Mouse (Mus musculus) hindbrain, embryonic 10.5 days (tissue): ENCODE measurements around the gene Epn2. TPM values are rescaled to one million over a fixed set of nuclear protein-coding genes. Genes with fewer than 3 reads are reported as not detected.

ENCODE experiments used
- DNase-seq: peaks from one replicate; pipeline ENCODE4 v3.0.0-alpha.2; 2017; ENCODE audit warnings: low spot score
- H3K27ac ChIP-seq: fragments of 300-500 bp; sonication (generic); 2 replicates; pipeline ENCODE4 v1.5.1; 2016; ENCODE audit warnings: mild to moderate bottlenecking, moderate library complexity
- H3K27me3 ChIP-seq: fragments of 300-500 bp; sonication (generic); 2 replicates; pipeline ENCODE4 v1.6.1; 2016; ENCODE audit warnings: mild to moderate bottlenecking; ENCODE audit not compliant: poor library complexity, insufficient read depth, severe bottlenecking
- H3K36me3 ChIP-seq: fragments of 300-500 bp; sonication (generic); 2 replicates; pipeline ENCODE4 v1.6.1; 2016; ENCODE audit warnings: mild to moderate bottlenecking, moderate library complexity
- H3K4me1 ChIP-seq: fragments of 300-500 bp; sonication (generic); replicated peaks from 2 replicates; pipeline ENCODE4 v1.6.1; 2016; ENCODE audit warnings: mild to moderate bottlenecking
- H3K4me3 ChIP-seq: fragments of 300-500 bp; sonication (generic); 2 replicates; pipeline ENCODE4 v1.5.1; 2016; ENCODE audit warnings: mild to moderate bottlenecking, moderate library complexity
- H3K9me3 ChIP-seq: fragments of 300-500 bp; sonication (generic); 2 replicates; pipeline ENCODE4 v1.6.1; 2016; ENCODE audit warnings: mild to moderate bottlenecking, moderate library complexity
- WGBS: fragments of 180-500 bp; shearing (Covaris S2); methylation state at CpG from one replicate; pipeline ENCODE4 v1.1.7; 2016; 5-methylcytosine and 5-hydroxymethylcytosine counted together
- polyA plus RNA-seq: library from polyadenylated mRNA; unstranded; fragments of >200 nt; fragmentation: Nextera tagmentation; extraction: Ambion mirVana; gene quantifications from 2 replicates; pipeline ENCODE4 v1.2.1, GENCODE M21; 2016

Gene Epn2
- polyA plus RNA-seq, 1 experiment from 2014 or later, result 25.7 TPM

DNA sequence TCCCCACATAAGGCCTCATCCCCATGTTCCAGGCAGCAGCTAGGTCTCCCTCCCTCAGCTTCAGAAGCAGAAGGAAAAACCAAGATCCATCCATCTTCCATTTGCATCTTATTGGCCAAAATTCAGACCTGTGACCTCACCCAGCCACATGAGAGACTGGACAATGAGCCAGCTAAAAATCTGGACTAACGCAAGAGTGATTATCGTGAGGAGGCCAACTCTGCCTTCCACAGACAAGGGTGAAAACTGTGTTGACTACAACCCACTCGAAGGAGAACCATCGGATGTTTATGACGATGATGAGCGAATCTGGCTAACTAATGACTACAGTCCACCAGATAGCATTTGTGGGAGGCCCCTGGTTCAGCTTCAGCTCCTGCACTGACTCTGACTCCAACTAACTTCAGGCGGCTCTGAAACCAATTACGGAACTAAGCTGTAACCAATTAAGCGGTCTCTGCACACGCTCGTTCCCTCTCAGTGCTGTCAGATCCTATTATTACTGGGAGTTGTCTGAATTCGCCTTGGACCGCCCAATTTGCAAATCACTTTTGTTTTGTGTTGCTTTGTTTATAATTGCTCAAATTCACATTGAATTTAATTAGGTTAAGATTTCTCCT lies 96.2 kb downstream of the Epn2 start:
- Histone ChIP-seq H3K27ac (peak overlapping the region; percentile 95), H3K4me1 (peaks cover 64% of the 10 kb centered on the region), H3K9me3 (no peaks in the 10 kb centered on the region), H3K27me3 (no peaks in the 10 kb centered on the region), H3K4me3 (no peak overlapping the region), H3K36me3 (peaks cover 21% of the 10 kb centered on the region)
- WGBS, result 76% methylated on average over 13 of the region's 13 CpGs
- peak; percentile 35 for DNase-seq

DNA sequence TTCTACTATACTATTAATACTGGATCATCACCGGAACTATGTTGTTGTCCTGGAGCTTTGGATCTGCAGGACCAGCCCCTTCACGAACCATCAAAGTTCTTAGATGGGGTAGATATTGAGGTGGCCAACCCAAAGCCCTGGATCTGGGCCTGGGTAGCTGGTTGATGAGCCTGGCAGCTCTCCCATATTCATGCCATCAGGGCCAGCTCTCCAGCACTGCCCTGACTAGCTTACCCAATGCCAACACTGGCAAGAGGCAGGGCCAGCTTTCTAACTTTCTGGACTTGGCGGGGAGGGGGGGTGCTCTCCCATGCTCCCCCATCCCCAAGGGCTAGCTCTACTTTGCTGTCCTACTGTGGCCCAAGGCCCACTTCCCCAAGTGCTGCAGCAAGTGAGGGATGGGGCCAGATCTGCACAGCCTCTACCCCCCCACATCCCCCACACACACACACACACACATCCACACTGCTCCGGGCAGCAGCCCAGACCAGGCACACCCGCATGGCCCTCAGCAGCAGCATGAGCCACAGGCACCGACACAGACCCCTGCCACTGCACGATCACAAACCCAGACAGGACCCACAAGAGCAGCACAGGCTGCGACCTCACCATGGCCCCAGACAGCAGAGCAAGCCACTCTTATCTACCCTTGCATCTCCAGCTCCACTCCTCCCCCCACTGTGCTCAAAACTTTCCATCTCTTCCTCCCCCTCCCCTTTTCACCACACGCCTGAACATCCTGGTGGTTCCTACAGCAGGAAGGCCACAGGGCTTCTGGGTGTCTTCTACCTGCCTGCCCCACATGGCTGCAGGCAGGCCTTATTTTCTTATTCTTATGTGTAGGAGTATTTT lies 98.0 kb downstream of the Epn2 start:
- H3K36me3 ChIP-seq, result 0 out of 2 replicates have a peak, but pooled peaks cover 3% of the 10 kb centered on the region
- H3K4me1 ChIP-seq, result peaks cover 60% of the 10 kb centered on the region
- WGBS, result 81% methylated on average over 9 of the region's 9 CpGs
- DNase-seq, result no peak
- H3K27me3 ChIP-seq, result no peaks in the 10 kb centered on the region; the same call in 1 of the 2 replicates
- no peak overlapping the region for H3K4me3 ChIP-seq
- H3K9me3 ChIP-seq, result no peaks in the 10 kb centered on the region
- peak overlapping the region; percentile 68 for H3K27ac ChIP-seq

DNA sequence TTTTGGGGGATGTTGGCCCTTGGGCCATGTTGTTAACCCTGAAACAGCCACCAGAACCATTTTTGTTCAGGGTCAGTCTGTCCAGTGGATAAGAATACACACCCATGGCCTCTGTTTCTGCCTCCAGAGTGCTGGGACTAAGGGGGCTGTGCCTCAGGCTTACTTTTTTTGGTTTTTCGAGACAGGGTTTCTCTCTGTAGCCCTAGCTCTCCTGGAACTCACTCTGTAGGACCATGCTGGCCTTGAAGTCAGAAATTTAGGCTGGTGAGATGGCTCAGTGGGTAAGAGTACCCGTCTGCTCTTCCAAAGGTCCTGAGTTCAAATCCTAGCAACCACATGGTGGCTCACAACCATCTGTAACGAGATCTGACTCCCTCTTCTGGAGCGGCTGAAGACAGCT lies 100.7 kb downstream of the Epn2 start:
- no peak overlapping the region for H3K4me3 ChIP-seq
- 89% methylated on average over 4 of the region's 4 CpGs for WGBS
- H3K36me3 ChIP-seq, result no peaks in the 10 kb centered on the region
- DNase-seq, result no peak
- H3K27me3 ChIP-seq, result no peaks in the 10 kb centered on the region; the same call in 1 of the 2 replicates
- H3K9me3 ChIP-seq, result no peaks in the 10 kb centered on the region
- H3K27ac ChIP-seq, result no peak overlapping the region
- peaks cover 34% of the 10 kb centered on the region for H3K4me1 ChIP-seq

DNA sequence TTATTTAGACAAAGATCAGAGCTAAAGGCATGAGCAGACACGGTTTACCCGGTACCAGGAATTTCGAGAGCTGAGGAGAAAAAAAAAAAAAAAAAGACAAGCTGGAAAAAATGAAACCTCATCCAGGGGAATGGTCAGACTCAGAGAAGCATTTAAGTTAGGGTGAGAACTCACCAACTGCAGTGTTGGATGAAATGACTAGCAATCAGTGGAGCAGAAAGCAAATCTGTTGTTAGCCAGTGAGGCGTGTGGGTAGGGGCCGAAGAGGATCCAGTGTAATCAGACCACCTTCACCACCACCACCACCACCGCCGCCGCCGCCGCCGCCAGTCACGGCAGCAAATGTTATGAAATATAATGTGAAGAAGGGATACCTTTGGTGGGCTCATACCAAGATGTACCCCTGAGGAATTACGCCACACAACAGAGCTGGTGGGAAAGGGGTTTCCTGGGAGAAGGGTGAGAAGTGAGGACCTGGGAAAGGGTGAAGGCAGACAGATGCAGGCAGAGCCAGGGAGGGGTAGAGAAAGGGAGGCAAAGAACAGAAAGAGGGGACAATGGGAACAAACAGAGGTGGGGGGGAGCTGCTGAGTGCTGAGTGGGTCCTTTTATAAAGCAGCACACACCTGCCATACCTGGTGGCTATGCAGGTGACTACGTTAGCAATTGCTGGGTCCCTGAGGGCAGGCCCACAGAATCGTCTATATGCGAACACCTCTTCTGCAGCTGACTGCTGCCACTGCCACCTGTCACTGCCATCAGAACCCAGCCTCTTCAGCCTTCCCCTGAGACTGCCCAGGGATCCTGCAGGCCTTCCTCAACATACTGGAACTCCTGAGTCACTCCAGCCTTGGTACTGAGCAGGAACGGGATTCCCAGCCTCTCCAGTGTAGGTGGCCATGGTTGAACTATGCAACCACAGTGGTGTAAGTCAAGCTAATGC lies 101.7 kb downstream of the Epn2 start:
- Histone ChIP-seq H3K36me3 (no peaks in the 10 kb centered on the region), H3K27me3 (no peaks in the 10 kb centered on the region; the same call in 1 of the 2 replicates), H3K4me1 (peaks cover 25% of the 10 kb centered on the region), H3K27ac (peak overlapping the region; percentile 66), H3K4me3 (0 out of 2 replicates have a peak overlapping the region, but pooled peaks have one; percentile 21), H3K9me3 (no peaks in the 10 kb centered on the region)
- WGBS, result 52% methylated on average over 17 of the region's 17 CpGs
- no peak for DNase-seq

DNA sequence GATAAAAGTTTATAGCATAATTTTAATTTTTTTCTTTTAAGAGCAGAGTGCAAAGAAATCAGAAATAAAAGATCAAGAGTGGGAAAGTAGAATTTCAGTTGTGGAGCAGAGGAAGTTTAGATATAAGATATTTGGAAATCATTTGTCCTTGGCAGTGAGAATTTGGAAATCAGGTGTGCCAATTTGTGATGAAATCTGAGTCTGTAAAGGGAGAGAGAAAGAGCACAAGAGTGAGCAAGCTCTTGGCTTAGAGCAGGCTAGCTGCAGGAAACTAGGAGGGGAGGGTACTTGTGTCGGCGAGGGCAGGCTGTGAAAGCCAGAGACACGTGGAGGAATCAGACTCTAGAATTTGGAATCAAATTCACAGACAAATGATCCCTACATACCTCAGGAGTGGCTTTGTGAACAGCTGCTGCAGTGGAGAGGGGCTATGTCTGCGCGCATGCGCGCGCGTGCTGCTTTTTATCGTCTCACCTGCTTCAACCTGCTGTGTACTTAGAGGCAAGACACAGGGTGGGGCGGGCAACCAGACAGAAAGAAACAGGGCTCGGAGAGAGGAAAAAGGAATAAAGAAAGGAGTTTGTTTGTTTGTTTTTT lies 102.6 kb downstream of the Epn2 start:
- Histone ChIP-seq H3K27ac (peak overlapping the region; percentile 50), H3K27me3 (no peaks in the 10 kb centered on the region; the same call in 1 of the 2 replicates), H3K36me3 (no peaks in the 10 kb centered on the region), H3K4me3 (peak overlapping the region; percentile 27; the same call in 1 of the 2 replicates), H3K4me1 (peaks cover 23% of the 10 kb centered on the region), H3K9me3 (no peaks in the 10 kb centered on the region)
- no peak for DNase-seq
- 54% methylated on average over 12 of the region's 12 CpGs for WGBS

DNA sequence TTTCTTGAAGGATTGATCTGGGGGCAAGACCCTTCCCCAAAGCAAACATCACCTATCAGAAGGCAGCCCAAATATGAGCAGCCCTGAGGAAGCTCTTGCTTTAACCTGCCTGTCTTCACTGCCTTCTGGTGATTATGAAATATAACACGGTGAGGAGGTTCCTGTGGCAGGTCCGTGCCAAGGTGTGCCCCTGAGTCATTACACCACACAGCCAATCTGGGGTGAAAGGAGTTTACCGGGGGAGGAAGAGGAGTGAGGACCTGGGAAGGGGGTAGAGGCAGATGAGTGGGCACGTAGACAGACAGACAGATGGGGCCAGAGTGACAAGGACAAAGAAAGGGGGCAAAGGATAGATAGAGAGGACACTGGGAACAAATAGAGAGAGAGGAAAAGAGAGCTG lies 105.9 kb downstream of the Epn2 start:
- no peaks in the 10 kb centered on the region; the same call in 1 of the 2 replicates for H3K27me3 ChIP-seq
- WGBS, result 70% methylated on average over 4 of the region's 4 CpGs
- no peak for DNase-seq
- H3K4me1 ChIP-seq, result peaks cover 25% of the 10 kb centered on the region
- H3K27ac ChIP-seq, result no peak overlapping the region
- no peak overlapping the region for H3K4me3 ChIP-seq
- H3K36me3 ChIP-seq, result no peaks in the 10 kb centered on the region
- no peaks in the 10 kb centered on the region for H3K9me3 ChIP-seq

DNA sequence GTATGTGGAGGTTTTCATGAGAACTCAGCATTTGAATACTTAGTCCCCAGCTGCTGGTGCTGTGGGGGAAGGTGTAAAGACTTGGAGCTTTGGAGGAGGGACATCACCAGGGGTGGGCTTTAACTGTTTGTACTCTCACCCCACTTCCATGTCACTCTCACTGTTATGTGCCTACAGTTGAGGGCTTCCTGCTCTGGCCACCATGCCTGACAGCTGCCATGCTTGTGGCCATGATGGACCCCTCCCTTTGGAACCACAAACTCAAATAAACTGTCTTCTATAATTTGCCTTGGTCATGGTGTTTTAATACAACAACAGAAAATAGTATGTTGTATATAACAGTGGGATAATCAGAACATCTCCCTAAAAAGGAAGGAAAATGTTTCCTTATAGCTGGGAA lies 108.6 kb downstream of the Epn2 start:
- DNase-seq, result no peak
- H3K9me3 ChIP-seq, result no peaks in the 10 kb centered on the region
- H3K27ac ChIP-seq, result no peak overlapping the region
- H3K4me1 ChIP-seq, result peaks cover 11% of the 10 kb centered on the region
- H3K36me3 ChIP-seq, result no peaks in the 10 kb centered on the region
- H3K4me3 ChIP-seq, result no peak overlapping the region
- H3K27me3 ChIP-seq, result no peaks in the 10 kb centered on the region

DNA sequence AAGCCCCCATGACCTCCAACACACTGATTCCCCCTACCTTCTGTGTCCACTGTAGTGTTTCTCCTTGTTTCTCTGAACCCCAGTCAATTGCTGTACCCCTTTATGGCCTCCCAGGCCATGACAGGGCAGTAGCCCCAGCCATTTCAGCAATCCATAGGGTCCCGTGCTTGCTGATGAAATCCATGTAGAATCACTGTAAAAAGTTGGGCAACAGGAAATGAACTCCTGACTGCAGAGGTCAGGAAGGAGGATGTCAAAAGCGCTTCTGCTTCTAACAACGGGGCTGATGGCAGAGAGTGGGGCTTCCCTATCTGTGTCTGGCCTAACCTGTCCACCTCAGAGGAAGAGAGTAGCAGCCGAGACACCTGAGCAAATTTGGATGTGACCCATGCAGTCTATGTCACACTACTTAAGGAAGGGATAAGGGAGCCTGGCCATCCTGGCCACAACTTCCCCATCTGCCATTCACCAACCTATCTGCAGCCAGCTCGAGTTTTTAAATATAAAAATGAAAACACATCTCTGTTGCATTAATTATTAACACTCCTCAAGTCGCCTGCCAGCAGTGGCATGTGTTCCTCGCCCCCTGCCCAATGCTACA lies 110.1 kb downstream of the Epn2 start:
- peak overlapping the region; percentile 12; the same call in 1 of the 2 replicates for H3K27ac ChIP-seq
- WGBS, result 75% methylated on average over 7 of the region's 7 CpGs
- H3K4me1 ChIP-seq, result peaks cover 11% of the 10 kb centered on the region
- H3K4me3 ChIP-seq, result no peak overlapping the region
- no peak for DNase-seq
- H3K27me3 ChIP-seq, result no peaks in the 10 kb centered on the region
- no peaks in the 10 kb centered on the region for H3K9me3 ChIP-seq
- H3K36me3 ChIP-seq, result no peaks in the 10 kb centered on the region

DNA sequence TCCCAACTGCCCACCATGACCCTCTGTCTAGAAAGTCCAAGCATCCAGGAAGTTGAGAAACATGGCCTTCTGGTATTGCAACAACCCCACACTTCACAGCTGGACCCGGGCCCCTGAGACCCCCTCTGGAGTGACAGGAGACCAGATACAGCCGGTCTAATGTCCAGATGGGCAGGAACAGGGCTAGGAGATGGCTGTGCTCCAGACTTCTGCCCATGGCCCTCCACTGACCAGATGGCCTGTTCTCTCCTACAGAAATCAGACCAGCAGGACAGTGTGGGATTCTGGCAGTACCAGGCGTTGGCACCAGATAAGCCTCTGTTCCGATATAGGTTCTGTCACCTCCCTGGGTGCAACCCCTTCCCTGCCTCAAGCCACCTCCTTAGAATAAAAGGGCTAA lies 111.0 kb downstream of the Epn2 start:
- H3K4me1 ChIP-seq, result peaks cover 11% of the 10 kb centered on the region
- H3K27me3 ChIP-seq, result no peaks in the 10 kb centered on the region
- H3K9me3 ChIP-seq, result no peaks in the 10 kb centered on the region
- H3K36me3 ChIP-seq, result no peaks in the 10 kb centered on the region
- no peak overlapping the region for H3K4me3 ChIP-seq
- peak overlapping the region; percentile 23; the same call in 1 of the 2 replicates for H3K27ac ChIP-seq
- no peak for DNase-seq
- WGBS, result 81% methylated on average over 4 of the region's 4 CpGs
